Mouse (Mus musculus) thymus, postnatal 36 days (tissue): ENCODE measurements around the gene Zscan22.
"Not testable (repeated sequence)": the region's sequence is repeated elsewhere in the genome, so short reads cannot be mapped to it uniquely, and the experiment has no call there.

Source experiments
- DNase-seq, 2 experiments: peaks; one replicate each; pipeline ENCODE4 v3.0.0; 2022; ENCODE audit warnings: mixed read lengths in 2 of 2

The Zscan22 gene

GRCm38 (mm10) chr7:12927693-12928589, 30.3 kb downstream of the Zscan22 start:
- DNase-seq = no peak

DNA sequence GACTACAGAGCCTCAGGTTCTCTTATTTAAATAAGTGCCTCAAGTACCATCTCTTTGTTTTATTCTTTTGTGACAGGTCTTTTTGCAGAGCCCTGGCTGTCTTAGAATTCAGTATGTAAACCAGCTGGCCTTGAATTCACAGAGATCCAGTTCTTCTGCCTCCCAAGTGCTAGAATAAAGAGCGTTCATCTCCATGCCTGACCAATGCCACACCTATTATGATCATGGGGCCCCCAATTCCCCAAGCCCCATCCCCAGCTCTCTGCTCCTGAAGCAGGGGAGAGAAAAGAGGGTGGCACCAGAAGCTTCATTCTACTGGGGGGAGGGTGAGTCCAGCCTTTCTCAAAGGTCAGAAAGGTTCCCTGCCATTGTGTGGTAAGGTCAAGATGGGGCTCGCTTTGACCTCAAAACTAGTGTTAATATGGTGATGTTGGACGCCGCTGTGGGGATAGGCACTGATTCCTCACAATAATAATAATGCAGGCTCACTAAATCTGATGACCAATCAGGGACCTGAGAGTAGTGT, 36.1 kb downstream of the Zscan22 start:
- no peak for DNase-seq

GRCm38 (mm10) chr7:12934808-12935207, 37.2 kb downstream of the Zscan22 start:
- no peak for DNase-seq

- not testable (repeated sequence) for DNase-seq
Measured at GRCm38 (mm10) chr7:12937254-12937803, 39.7 kb downstream of the Zscan22 start.

GRCm38 (mm10) chr7:12940599-12940998, 43.0 kb downstream of the Zscan22 start:
- no peak for DNase-seq

GRCm38 (mm10) chr7:12943488-12943887, 45.9 kb downstream of the Zscan22 start:
- peak; percentile 19 to 46 for DNase-seq

DNA sequence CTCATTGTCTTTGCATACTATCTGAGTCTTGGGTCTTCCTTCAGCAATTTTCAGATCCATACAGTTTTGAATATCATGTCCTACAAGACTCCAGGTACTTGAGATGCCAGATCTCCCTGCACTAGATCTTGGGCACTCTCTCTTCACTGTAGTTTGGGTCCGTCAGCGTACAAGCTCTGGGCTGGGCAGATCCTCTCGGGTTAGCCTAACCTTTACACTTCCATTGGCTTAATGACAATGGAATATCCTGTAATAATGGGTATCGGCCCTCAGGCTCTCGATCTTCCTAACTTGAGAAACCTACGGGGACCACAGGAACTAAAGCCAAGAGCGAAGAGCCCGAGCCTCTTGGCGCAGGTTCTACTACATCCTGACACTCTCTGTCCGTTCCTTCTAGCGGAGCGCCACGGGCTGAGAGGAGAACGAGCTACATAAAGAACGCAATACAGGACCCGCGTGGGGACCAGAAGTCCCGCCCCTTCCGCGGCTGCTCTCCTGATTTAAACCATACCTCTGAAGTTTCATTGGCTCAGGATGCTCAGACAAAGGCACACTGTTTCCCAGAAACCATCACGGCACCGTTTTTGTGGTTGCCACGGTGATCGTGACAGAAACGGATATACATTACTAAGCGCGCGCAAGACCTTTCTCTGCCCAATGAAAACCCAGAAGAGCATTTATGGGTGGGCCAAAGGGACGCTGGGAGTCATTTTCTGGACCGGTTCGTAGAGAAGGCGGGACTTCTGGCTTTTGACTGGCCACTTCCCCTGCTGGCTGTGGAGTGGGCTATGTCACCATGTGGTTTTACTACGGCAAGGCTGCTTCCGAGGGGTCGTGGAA, 51.6 kb downstream of the Zscan22 start:
- peak; percentile 88 to 93 for DNase-seq

GRCm38 (mm10) chr7:12949872-12950229, 52.2 kb downstream of the Zscan22 start:
- no peak for DNase-seq

- DNase-seq = no peak
Measured at GRCm38 (mm10) chr7:12954896-12955295, 57.3 kb downstream of the Zscan22 start.

DNA sequence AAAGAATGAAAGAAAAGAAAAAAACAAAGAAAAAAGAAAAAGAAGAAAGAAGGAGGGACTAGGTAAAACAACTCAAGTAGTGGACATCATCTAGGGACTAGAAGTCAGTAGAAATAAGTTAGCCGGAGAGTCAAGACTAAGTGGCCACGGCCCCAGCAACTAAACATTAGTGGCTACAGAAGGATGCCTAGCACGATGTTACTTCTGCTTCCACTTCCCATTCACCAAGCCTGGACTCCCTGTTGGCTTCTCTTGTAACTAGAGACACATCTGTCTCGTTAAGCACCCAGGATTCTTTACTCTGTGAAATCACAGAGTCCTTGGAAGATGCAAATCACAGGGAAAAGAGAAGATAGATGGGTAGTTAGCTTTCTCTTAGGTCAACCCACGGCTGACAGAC, 59.9 kb downstream of the Zscan22 start:
- DNase-seq = no peak
